Comparison of ENCODE assay signal across 15 mouse cellular contexts in the genomic region with DNA sequence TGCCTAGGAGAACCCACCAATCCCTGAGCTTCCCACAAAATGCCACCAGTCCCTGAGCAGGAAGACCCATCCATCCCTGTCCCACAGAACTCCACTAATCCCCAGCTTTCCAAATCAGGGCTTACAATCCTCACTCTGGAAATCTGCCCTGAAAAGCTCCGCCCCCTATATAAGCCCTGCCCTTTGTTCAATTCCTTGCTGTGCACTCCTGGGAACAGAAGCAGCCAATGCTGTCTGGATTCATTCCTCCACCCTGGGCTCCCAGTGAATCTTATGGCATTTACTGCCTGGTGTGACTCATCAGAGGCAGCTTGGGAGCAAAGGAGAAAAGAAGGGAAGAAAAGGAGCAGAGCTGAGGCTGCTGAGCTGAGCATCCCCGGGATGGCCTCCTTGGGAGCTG.
DNase-seq lines count a peak whose midpoint lies in the region; ATAC-seq and TF ChIP-seq lines count a peak whose summit lies in the region.
"Had no signal": no experiment of that assay in that cellular context is flagged by ENCODE, and none has a peak within 500 bp of the region (broad histone marks: within the 10 kb centered on the region; RNA-seq: fewer than 3 reads in every experiment).

No protein-coding gene starts in this region.

- no peak overlapping the region for H3K4me3 ChIP-seq in stomach, postnatal 0 days (ENCODE audit: low read depth, low read length)
- H3K4me3 ChIP-seq: embryonic facial prominence, embryonic 13.5 days; heart, embryonic 13.5 days; hindbrain, embryonic 12.5 days; liver, embryonic 15.5 days had no signal

- TF ChIP-seq EP300 in stomach, postnatal 0 days (optimal IDR thresholded peaks at IDR 0.05) = no peak

- no peaks in the 10 kb centered on the region for H3K9me3 ChIP-seq in stomach, postnatal 0 days (ENCODE audit: control insufficient read depth, low read length)
- H3K9me3 ChIP-seq: embryonic facial prominence, embryonic 13.5 days; heart, embryonic 13.5 days; hindbrain, embryonic 12.5 days; liver, embryonic 15.5 days had no signal

- no peak for TF ChIP-seq CTCF in stomach, postnatal 0 days (IDR thresholded peaks at IDR 0.05; ENCODE audit: low read depth)

- H3K27ac ChIP-seq in stomach, postnatal 0 days (replicated peaks) = no peak overlapping the region
- H3K27ac ChIP-seq: embryonic facial prominence, embryonic 13.5 days; heart, embryonic 13.5 days; hindbrain, embryonic 12.5 days; liver, embryonic 15.5 days had no signal

- peak; percentile 49 for ATAC-seq in stomach, postnatal 0 days (ENCODE audit: low FRiP score, low TSS enrichment)

- no peak overlapping the region for H3K4me2 ChIP-seq in stomach, postnatal 0 days (replicated peaks; ENCODE audit: low read depth)
- H3K4me2 ChIP-seq: embryonic facial prominence, embryonic 13.5 days; heart, embryonic 13.5 days; hindbrain, embryonic 12.5 days; liver, embryonic 15.5 days had no signal

- DNase-seq in gastrocnemius, adult 18-20 months (ENCODE audit: low spot score) = peak; percentile 6
- DNase-seq in gastrocnemius, adult 8-10 months (ENCODE audit: low spot score in 2 of 2) = no peak
- peak; percentile 14 for DNase-seq in urinary bladder, postnatal 14 days (ENCODE audit: low spot score)
- DNase-seq in urinary bladder, adult 18-20 months (ENCODE audit: low spot score in 2 of 2) = no peak
- peak; percentile 27 for DNase-seq in gastrocnemius, postnatal 10 days
- DNase-seq in stomach, postnatal 0 days (ENCODE audit: low spot score) = no peak
- no peak for DNase-seq in embryo, embryonic 9.5 days (ENCODE audit: extremely low spot score)
- no peak for DNase-seq in thymus, postnatal 14 days
- DNase-seq: cerebellum, adult 9-11 months; kidney, adult 8-10 months; lung, postnatal 36 days had no signal

- 78% methylated on average over 2 of the region's 2 CpGs for WGBS in stomach, postnatal 0 days

- no peaks in the 10 kb centered on the region for H3K27me3 ChIP-seq in stomach, postnatal 0 days (ENCODE audit: control insufficient read depth, insufficient read depth, low read length)
- H3K27me3 ChIP-seq: embryonic facial prominence, embryonic 13.5 days; heart, embryonic 13.5 days; hindbrain, embryonic 12.5 days; liver, embryonic 15.5 days had no signal

- H3K4me1 ChIP-seq in stomach, postnatal 0 days (replicated peaks; ENCODE audit: control insufficient read depth, insufficient read depth) = no peaks in the 10 kb centered on the region
- H3K4me1 ChIP-seq: embryonic facial prominence, embryonic 13.5 days; hindbrain, embryonic 12.5 days; liver, embryonic 15.5 days had no signal

- H3K36me3 ChIP-seq in stomach, postnatal 0 days (ENCODE audit: control insufficient read depth, insufficient read depth, low read length) = peaks cover 21% of the 10 kb centered on the region

- no peak overlapping the region for H3K9ac ChIP-seq in stomach, postnatal 0 days (ENCODE audit: low read length)
- H3K9ac ChIP-seq: embryonic facial prominence, embryonic 13.5 days; heart, embryonic 13.5 days; hindbrain, embryonic 12.5 days; liver, embryonic 15.5 days had no signal

Comparison
In these comparisons a context has a peak if more than half of its experiments do, and no peak if none do; other contexts are left out.
1. DNase-seq: peak in gastrocnemius, adult 18-20 months (single experiment), urinary bladder, postnatal 14 days (single experiment) and gastrocnemius, postnatal 10 days (single experiment); none in gastrocnemius, adult 8-10 months (0 of 2), urinary bladder, adult 18-20 months (0 of 2), stomach, postnatal 0 days (single experiment), embryo, embryonic 9.5 days (single experiment) and thymus, postnatal 14 days (single experiment).